Mouse (Mus musculus): ENCODE measurements around the gene Khdc1b.
"Not testable (repeated sequence)": the region's sequence is repeated elsewhere in the genome, so short reads cannot be mapped to it uniquely, and the experiment has no call there.

Khdc1b gene

GRCm38 (mm10) chr1:21383256-21383655 lies at the start of gene Khdc1b:
TSS of gene Khdc1b (plus strand) at chr1:21383556.
- DNase-seq: no peak

- DNase-seq: no peak
Measured at GRCm38 (mm10) chr1:21335836-21336235, 47.5 kb upstream of the Khdc1b start.

GRCm38 (mm10) chr1:21340745-21341144 lies 42.6 kb upstream of the Khdc1b start:
- DNase-seq: no peak

GRCm38 (mm10) chr1:21344253-21344652 lies 39.1 kb upstream of the Khdc1b start:
- peak; percentile 23 to 53 for DNase-seq

- DNase-seq: not testable (repeated sequence)
Measured at GRCm38 (mm10) chr1:21344752-21345151, 38.6 kb upstream of the Khdc1b start.

GRCm38 (mm10) chr1:21349341-21349740 lies 34.0 kb upstream of the Khdc1b start, which contains the start of gene Khdc1a:
TSS of gene Khdc1a (plus strand) at chr1:21349641.
- DNase-seq: no peak

GRCm38 (mm10) chr1:21368031-21368430 lies 15.3 kb upstream of the Khdc1b start, which contains the start of gene Khdc1c:
TSS of gene Khdc1c (plus strand) at chr1:21368331.
- DNase-seq: not testable (repeated sequence)

- no peak for DNase-seq
Measured at GRCm38 (mm10) chr1:21391138-21391671, 7.8 kb downstream of the Khdc1b start.

- DNase-seq: no peak
Measured at GRCm38 (mm10) chr1:21402804-21403203, 19.4 kb downstream of the Khdc1b start.

- DNase-seq: no peak
Measured at GRCm38 (mm10) chr1:21407266-21407665, 23.9 kb downstream of the Khdc1b start.

GRCm38 (mm10) chr1:21411331-21412196 lies 28.2 kb downstream of the Khdc1b start:
- peak; percentile 5 to 18 for DNase-seq

GRCm38 (mm10) chr1:21412197-21412555 lies 28.8 kb downstream of the Khdc1b start:
- DNase-seq: no peak

- DNase-seq: no peak
Measured at GRCm38 (mm10) chr1:21419370-21419769, 36.0 kb downstream of the Khdc1b start.

GRCm38 (mm10) chr1:21425654-21426053 lies 42.3 kb downstream of the Khdc1b start:
- DNase-seq: no peak

GRCm38 (mm10) chr1:21428079-21428478 lies 44.7 kb downstream of the Khdc1b start:
- no peak for DNase-seq

- DNase-seq: no peak
Measured at GRCm38 (mm10) chr1:21431666-21432065, 48.3 kb downstream of the Khdc1b start.

- DNase-seq: no peak
Measured at GRCm38 (mm10) chr1:21434853-21435252, 51.5 kb downstream of the Khdc1b start.

Data from lung, adult 18-20 months (tissue).